Mouse (Mus musculus): ENCODE measurements around the gene Hist1h2ak.
"Not testable (repeated sequence)": the region's sequence is repeated elsewhere in the genome, so short reads cannot be mapped to it uniquely, and the experiment has no call there.

Gene Hist1h2ak

GRCm38 (mm10) chr13:21721107-21721756 is 32.4 kb downstream of the Hist1h2ak start:
- DNase-seq (ENCODE audit: low read depth, low spot score), result not testable (repeated sequence)

DNA sequence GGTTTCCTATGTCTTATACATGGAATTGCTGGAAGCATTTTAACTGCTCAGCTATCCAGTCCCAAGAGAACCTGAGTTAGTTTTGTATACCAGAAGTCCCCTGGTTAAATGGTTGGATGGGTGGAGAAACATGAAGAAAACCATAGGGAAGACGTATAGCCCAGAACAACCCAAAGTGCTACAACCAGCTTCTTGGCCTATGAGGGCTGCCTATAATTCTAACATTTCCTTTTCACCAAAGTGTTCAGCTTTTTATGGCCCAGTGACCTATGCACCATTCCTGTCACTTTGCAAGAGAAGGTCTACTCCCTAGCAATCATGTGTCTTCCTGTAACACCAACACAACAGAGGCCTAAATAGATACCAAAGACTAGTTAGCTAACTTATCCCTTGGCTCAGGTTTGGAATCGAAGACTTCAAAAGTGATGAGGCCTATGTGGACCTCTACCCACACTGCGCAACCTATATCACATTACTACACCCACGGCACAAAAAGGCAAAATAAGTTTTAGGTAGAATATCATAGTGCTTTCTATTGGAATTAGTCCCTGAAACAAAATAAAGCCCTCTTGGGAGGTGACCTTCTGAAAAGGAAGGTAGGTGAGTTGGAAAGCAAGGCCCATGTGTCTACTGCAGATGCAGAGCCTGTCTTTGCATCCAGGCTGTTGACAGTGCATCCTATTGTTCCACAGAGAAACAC is 35.1 kb downstream of the Hist1h2ak start:
- no peak for DNase-seq (ENCODE audit: low read depth, low spot score)

DNA sequence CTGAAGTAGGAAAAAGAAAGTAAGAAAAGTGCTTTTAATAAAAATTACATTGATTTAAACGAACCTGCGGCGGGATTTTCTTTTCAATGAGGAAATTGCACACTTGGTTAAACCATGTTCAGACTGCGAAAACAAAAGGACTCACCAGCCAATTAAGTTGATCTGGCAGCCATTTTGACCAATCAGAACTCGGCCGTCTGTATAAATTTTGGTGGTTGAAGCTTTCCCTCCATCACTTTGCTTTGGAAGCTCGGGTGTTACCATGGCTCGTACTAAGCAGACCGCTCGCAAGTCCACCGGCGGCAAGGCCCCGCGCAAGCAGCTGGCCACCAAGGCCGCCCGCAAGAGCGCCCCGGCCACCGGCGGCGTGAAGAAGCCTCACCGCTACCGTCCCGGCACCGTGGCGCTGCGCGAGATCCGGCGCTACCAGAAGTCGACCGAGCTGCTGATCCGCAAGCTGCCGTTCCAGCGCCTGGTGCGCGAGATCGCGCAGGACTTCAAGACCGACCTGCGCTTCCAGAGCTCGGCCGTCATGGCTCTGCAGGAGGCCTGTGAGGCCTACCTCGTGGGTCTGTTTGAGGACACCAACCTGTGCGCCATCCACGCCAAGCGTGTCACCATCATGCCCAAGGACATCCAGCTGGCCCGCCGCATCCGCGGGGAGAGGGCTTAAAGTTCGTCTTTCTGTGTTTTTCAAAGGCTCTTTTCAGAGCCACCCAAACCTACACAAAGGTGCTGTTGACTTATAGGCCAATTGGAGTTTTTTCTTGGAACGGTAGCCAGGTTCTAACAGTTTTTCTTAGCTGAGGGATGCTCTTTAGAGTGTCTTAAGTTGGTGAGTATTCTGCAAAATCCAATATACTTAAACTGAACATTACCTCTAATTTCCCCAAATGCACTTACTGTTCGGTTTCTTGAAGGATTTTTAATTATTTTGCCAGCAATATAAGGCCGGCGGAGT is 36.0 kb downstream of the Hist1h2ak start, which contains the start of gene Hist1h3h:
Gene Hist1h3h, plus strand, starts transcription at position 263 of the 961 bp plus-strand sequence.
- peak; percentile 93 for DNase-seq (ENCODE audit: low read depth, low spot score)

DNA sequence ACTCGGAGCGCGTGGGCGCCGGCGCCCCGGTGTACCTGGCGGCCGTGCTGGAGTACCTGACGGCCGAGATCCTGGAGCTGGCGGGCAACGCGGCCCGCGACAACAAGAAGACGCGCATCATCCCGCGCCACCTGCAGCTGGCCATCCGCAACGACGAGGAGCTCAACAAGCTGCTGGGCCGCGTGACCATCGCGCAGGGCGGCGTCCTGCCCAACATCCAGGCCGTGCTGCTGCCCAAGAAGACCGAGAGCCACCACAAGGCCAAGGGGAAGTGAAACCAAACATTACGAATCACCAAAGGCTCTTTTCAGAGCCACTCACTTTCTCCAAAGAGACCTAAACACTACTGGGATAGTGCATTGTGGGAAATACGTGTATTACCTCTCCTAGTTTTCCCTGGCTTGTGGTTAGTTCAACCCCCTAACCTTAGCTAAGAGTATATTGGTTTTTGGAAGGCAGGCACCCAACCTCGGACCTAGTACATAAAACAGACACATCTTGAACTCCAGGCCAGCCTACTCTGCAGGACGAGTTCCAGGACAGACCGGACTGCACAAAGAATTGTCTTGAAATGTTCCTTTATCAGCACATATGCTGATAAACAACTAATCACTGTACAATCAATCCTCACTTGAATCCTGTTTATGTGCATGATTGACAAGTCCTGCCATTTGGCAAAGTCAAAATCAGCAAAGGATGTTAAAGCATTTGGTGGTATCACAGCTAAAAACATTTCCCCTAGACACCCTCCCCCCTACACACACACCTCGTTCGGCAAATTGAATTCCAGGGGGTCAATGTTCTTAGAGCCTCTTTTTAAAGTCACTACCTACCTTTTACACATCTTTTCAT is 36.9 kb downstream of the Hist1h2ak start:
- DNase-seq (ENCODE audit: low read depth, low spot score), result peak; percentile 65

GRCm38 (mm10) chr13:21715864-21716539 is 37.6 kb downstream of the Hist1h2ak start, which contains the start of the genes Hist1h2bl and Hist1h2ai:
Hist1h2bl (minus strand) TSS chr13:21716143.
Hist1h2ai (plus strand) TSS chr13:21716422.
- peak; percentile 94 for DNase-seq (ENCODE audit: low read depth, low spot score)

GRCm38 (mm10) chr13:21715131-21715863 is 38.3 kb downstream of the Hist1h2ak start:
- peak; percentile 40 for DNase-seq (ENCODE audit: low read depth, low spot score)

DNA sequence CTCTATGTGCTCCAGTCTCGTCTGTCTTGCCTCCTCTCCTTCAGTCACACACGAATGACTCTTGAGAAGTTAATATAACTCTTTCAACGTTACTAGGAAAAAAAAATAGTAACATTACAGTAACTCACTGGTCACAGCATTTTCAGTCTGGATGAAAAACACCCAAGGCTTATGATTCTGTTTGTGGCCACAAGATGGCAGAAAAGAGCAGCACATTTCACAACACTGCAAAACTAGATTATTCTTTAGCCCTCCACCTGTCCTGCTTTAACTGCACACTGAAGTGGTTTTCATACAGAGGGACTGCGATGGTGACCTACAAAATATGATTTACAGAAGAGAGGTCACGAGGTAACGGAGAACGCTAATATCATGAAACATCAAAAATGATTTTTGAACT is 38.9 kb downstream of the Hist1h2ak start:
- peak; percentile 80 for DNase-seq (ENCODE audit: low read depth, low spot score)

DNA sequence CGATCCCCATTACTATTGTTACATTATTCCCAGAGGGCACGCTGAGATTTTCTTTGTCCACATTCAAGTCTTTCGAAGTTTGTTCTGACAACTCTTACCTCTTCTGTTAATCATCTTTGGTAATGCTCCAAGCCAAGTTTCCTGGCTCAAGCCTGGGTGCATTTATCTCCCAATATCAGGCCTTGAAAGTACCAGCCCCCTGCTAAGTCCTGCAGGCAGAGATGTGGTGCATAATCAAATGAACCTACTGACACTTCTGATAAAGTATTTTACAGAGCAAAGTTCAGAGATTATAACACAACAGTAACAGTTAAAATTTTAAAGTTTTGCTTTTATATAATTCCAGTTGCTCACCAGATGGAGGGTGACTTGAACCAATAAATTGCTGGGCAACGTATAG is 41.9 kb downstream of the Hist1h2ak start:
- DNase-seq (ENCODE audit: low read depth, low spot score), result no peak

DNA sequence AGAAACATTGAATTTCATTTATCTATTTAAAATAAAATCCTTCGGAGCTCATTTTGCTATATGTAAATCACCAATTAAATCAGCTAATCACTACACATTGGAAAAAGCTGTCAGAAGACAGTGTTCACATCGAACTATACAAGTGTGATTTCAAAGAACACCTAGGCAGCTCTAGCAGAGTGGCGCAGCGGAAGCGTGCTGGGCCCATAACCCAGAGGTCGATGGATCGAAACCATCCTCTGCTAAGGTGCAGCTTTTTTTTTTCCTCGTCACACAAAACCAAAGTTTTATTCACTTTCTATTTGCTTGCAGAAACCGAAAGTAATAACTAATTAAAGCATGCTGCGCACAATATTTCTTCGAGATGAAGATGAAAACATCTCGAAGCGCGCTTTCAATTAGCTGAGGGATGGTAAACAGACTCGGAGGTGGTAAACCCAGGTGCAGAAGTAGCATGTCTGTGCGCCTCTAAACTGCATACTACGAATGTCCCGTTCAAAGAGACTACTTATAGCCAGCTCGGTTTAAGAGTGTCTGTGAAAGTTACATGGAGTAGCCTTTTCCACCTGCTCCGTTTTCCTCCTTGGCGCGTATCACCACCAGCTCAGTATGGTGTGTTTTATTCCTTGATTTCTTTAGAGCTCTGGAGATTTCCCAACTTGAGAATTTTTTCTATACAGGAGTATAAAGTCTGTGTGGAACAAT is 42.7 kb downstream of the Hist1h2ak start:
- peak; percentile 74 for DNase-seq (ENCODE audit: low read depth, low spot score)

DNA sequence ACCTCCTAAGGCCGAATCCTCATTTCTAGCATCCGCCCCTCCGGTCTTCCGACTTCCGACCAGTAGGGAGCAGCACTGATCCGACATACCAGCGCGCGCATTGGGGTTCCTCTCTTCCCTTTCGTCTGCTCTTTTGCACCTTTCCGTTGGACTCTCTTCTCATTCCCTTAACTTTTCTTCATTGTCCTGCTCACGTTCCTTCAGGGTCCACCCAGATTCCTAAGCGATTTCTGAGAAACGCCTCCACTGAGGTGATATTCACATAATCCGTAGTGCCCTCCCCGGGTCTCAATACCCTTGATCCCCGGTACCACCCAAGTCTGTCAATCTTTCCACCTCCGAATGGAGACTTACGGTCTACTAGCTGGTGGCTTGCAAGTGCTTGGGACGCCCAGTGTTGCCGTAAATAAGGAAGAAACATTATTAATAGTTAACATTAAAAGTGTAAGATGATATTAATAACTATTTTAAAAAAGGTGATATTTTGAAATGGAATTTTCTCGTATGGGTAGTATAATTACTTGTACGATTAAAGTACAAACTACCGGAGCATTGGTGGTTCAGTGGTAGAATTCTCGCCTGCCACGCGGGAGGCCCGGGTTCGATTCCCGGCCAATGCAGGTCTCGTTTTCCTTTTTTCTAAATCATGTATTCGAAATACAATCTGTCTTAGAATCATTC is 43.5 kb downstream of the Hist1h2ak start:
- peak; percentile 90 for DNase-seq (ENCODE audit: low read depth, low spot score)

DNA sequence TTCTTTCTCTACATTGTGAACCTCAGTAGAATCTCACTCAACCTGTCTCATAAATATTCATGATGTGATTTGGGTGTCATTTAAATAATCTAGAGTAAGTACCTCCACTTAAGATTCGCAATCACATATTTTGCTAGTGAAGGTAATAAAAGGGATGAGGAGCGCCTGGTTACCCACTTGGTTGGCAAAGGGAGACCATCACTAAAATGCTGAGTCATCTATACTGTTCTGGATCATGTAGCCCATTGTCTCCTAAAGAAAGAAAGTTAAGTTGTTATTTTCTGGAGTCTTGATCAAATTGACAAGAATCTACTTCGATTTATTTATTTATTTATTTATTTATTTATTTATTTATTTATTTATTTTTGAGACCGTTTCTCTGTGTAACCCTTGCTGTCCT is 47.0 kb downstream of the Hist1h2ak start:
- no peak for DNase-seq (ENCODE audit: low read depth, low spot score)

Measured in mesoderm, embryonic 11.5 days (tissue).